Mouse (Mus musculus) erythroblast, embryonic 14.5 days (primary cell): ENCODE results near the gene B4galnt3.

ENCODE experiments used
- GATA1 ChIP-seq: IDR thresholded peaks from 2 replicates; pipeline ENCODE4 v1.6.1; 2012; ENCODE audit warnings: low read length, inconsistent platforms, mixed read lengths
- TAL1 ChIP-seq: IDR thresholded peaks from 3 replicates; pipeline ENCODE4 v1.6.1; 2012; ENCODE audit warnings: low read length, inconsistent platforms, mixed read lengths

DNA sequence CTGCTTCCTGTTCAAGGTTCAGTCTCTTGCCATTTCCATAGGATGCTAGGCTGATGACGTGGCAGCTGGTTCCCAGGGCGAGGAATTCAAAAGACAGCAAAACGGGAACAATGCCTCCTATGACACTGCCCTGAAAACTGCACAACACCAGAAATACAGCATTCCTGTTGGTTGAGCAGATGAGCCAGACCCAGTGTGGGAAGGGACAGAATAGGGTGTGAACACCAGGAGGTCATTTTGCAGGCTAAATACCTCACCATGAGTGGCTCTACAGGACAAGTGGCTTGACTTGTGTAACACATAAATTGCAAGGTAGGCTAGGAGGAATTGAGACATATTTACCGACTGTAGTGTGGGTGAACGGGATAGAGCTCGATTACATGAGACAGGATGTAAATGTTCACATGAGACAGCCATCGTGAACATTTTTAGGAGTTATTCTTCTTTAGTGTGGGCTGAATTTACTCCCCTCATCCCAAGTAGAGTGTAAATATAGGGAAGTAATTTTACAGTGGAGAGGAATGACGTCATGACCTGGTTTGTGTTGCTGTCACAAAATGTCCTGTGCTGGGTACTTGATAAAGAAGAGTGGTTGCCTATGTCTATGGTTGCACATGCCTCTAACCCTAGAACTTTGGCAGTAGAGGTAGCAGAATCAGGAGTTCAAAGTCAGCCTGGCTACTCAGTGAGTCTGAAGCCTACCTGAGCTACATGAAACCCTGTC, 121.9 kb downstream of the B4galnt3 start:
- no peak for TF ChIP-seq GATA1
- TF ChIP-seq TAL1 = no peak
